Comparison of ENCODE assay signal across 13 mouse cellular contexts in the genomic region with DNA sequence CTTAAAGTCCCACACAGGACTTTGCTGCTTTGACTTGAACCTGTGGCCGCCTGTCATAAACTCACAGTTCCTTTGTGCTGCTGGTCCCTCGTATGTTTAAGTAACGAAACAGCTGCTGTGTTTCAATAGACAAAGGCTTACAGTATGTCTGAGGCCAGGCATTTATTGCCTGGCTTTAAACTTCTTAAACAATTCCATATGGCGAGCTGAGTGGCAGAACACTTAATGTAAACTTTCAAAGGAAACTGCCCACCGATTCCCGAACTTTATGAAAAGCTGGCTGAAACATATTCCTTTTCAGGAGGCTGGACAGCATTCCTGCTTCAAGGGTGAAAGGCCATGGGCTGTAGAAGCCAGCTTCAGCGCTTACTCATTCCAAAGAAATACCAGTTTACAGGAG. TPM values are rescaled to one million over a fixed set of nuclear protein-coding genes. Genes with fewer than 3 reads are reported as not detected.
DNase-seq lines count a peak whose midpoint lies in the region; ATAC-seq and TF ChIP-seq lines count a peak whose summit lies in the region.
"Had no signal": no experiment of that assay in that cellular context is flagged by ENCODE, and none has a peak within 500 bp of the region (broad histone marks: within the 10 kb centered on the region; RNA-seq: fewer than 3 reads in every experiment).

No protein-coding gene starts in this region.

- H3K4me2 ChIP-seq in heart, embryonic 14.5 days (ENCODE audit: low read length) = no peak overlapping the region
- peak overlapping the region; percentile 20; the same call in 1 of the 2 replicates for H3K4me2 ChIP-seq in lung, embryonic 16.5 days (ENCODE audit: low read depth, low read length)
- H3K4me2 ChIP-seq in intestine, embryonic 16.5 days (ENCODE audit: low read depth, low read length) = no peak overlapping the region
- H3K4me2 ChIP-seq in stomach, postnatal 0 days (replicated peaks; ENCODE audit: low read depth) = no peak overlapping the region

- no peak overlapping the region for H3K9ac ChIP-seq in heart, embryonic 14.5 days (ENCODE audit: low read length)
- H3K9ac ChIP-seq in lung, embryonic 16.5 days (ENCODE audit: low read length) = no peak overlapping the region
- H3K9ac ChIP-seq in intestine, embryonic 16.5 days (ENCODE audit: low read depth, low read length) = no peak overlapping the region
- H3K9ac ChIP-seq in stomach, postnatal 0 days (ENCODE audit: low read length) = no peak overlapping the region
- H3K9ac ChIP-seq: liver, embryonic 14.5 days had no signal

- no peak for ATAC-seq in heart, embryonic 14.5 days (ENCODE audit: insufficient number of reproducible peaks, insufficient read depth, low FRiP score, low read depth)
- ATAC-seq in lung, embryonic 16.5 days (ENCODE audit: low read depth) = peak; percentile 85
- peak; percentile 59; the same call in 1 of the 2 replicates for ATAC-seq in intestine, embryonic 16.5 days
- no peak for ATAC-seq in stomach, postnatal 0 days (ENCODE audit: low FRiP score, low TSS enrichment)
- ATAC-seq: hindbrain, embryonic 16.5 days had no signal

- H3K9me3 ChIP-seq in heart, embryonic 14.5 days (ENCODE audit: control insufficient read depth, low read length) = no peaks in the 10 kb centered on the region
- H3K9me3 ChIP-seq in lung, embryonic 16.5 days (ENCODE audit: control insufficient read depth, low read length) = no peaks in the 10 kb centered on the region
- no peaks in the 10 kb centered on the region for H3K9me3 ChIP-seq in intestine, embryonic 16.5 days (ENCODE audit: control insufficient read depth, low read length)
- H3K9me3 ChIP-seq in stomach, postnatal 0 days (ENCODE audit: control insufficient read depth, low read length) = no peaks in the 10 kb centered on the region

- intact Hi-C loops in heart, postnatal 14 days (cut with DNase I) = no loop called here

- H3K27ac ChIP-seq in heart, embryonic 14.5 days (replicated peaks in 1 of 2; ENCODE audit: control insufficient read depth in 1 of 2, insufficient read depth in 1 of 2, low read depth in 2 of 2, low read length in 2 of 2) = peak overlapping the region; percentile 70 to 76
- H3K27ac ChIP-seq in lung, embryonic 16.5 days (ENCODE audit: low read length) = peak overlapping the region; percentile 90
- peak overlapping the region; percentile 74 for H3K27ac ChIP-seq in intestine, embryonic 16.5 days (ENCODE audit: low read length)
- peak overlapping the region; percentile 58; the same call in 1 of the 2 replicates for H3K27ac ChIP-seq in stomach, postnatal 0 days (replicated peaks)
- H3K27ac ChIP-seq: liver, embryonic 14.5 days had no signal

- peaks cover 9 to 23% of the 10 kb centered on the region in 2 experiments for H3K4me1 ChIP-seq in heart, embryonic 14.5 days (ENCODE audit: control insufficient read depth in 2 of 2, insufficient read depth in 2 of 2, low read length in 2 of 2)
- peaks cover 47% of the 10 kb centered on the region for H3K4me1 ChIP-seq in lung, embryonic 16.5 days (replicated peaks; ENCODE audit: control insufficient read depth, insufficient read depth, low read length)
- H3K4me1 ChIP-seq in lung, adult 2 months (ENCODE audit: control insufficient read depth, insufficient read depth, low read length) = peaks cover 3% of the 10 kb centered on the region; the same call in 1 of the 2 replicates
- H3K4me1 ChIP-seq in intestine, embryonic 16.5 days (ENCODE audit: control insufficient read depth, insufficient read depth, low read length) = peaks cover 23% of the 10 kb centered on the region
- peaks cover 8% of the 10 kb centered on the region; the same call in 1 of the 2 replicates for H3K4me1 ChIP-seq in stomach, postnatal 0 days (replicated peaks; ENCODE audit: control insufficient read depth, insufficient read depth)

- DNase-seq in heart, postnatal 14 days = no peak
- DNase-seq in lung, adult 2 months = no peak
- DNase-seq in stomach, postnatal 0 days (ENCODE audit: low spot score) = no peak
- DNase-seq in cerebellum, postnatal 14 days = no peak
- no peak for DNase-seq in gastrocnemius, adult 18-20 months (ENCODE audit: low spot score)
- DNase-seq: right cerebral cortex, postnatal 25 days had no signal

- H3K36me3 ChIP-seq in heart, embryonic 14.5 days (ENCODE audit: control insufficient read depth, insufficient read depth, low read length) = no peaks in the 10 kb centered on the region
- H3K36me3 ChIP-seq in lung, embryonic 16.5 days (ENCODE audit: control insufficient read depth, insufficient read depth, low read length) = no peaks in the 10 kb centered on the region
- no peaks in the 10 kb centered on the region for H3K36me3 ChIP-seq in intestine, embryonic 16.5 days (ENCODE audit: control insufficient read depth, insufficient read depth, low read length)
- H3K36me3 ChIP-seq in stomach, postnatal 0 days (ENCODE audit: control insufficient read depth, insufficient read depth, low read length) = no peaks in the 10 kb centered on the region

- no peak for TF ChIP-seq CTCF in lung, adult 2 months (IDR thresholded peaks at IDR 0.05; ENCODE audit: insufficient read depth, low read length)
- no peak for TF ChIP-seq CTCF in stomach, postnatal 0 days (IDR thresholded peaks at IDR 0.05; ENCODE audit: low read depth)

- no peak for TF ChIP-seq POLR2A in lung, adult 2 months (IDR thresholded peaks at IDR 0.05; ENCODE audit: borderline replicate concordance, extremely low read depth, low read depth, low read length)

- no peak for TF ChIP-seq EP300 in stomach, postnatal 0 days (optimal IDR thresholded peaks at IDR 0.05)

- H3K4me3 ChIP-seq in heart, embryonic 14.5 days (ENCODE audit: control insufficient read depth in 1 of 2, insufficient read depth in 1 of 2, low read depth in 1 of 2, low read length in 2 of 2) = no peak overlapping the region
- no peak overlapping the region for H3K4me3 ChIP-seq in lung, embryonic 16.5 days (ENCODE audit: low read length)
- H3K4me3 ChIP-seq in lung, adult 2 months (replicated peaks; ENCODE audit: extremely low read depth, low read depth, low read length) = no peak overlapping the region
- H3K4me3 ChIP-seq in intestine, embryonic 16.5 days (ENCODE audit: low read length) = no peak overlapping the region
- H3K4me3 ChIP-seq in stomach, postnatal 0 days (ENCODE audit: low read depth, low read length) = no peak overlapping the region

- WGBS in heart, embryonic 14.5 days = 56% methylated on average over 7 of the region's 7 CpGs
- WGBS in lung, embryonic 16.5 days = 8% methylated on average over 7 of the region's 7 CpGs
- 55% methylated on average over 7 of the region's 7 CpGs for WGBS in lung, adult 2 months
- 19% methylated on average over 7 of the region's 7 CpGs for WGBS in intestine, embryonic 16.5 days
- 24% methylated on average over 7 of the region's 7 CpGs for WGBS in stomach, postnatal 0 days

- H3K27me3 ChIP-seq in heart, embryonic 14.5 days (ENCODE audit: control insufficient read depth, insufficient read depth, low read length) = no peaks in the 10 kb centered on the region
- H3K27me3 ChIP-seq in lung, embryonic 16.5 days (ENCODE audit: control insufficient read depth, insufficient read depth, low read depth, low read length) = no peaks in the 10 kb centered on the region
- H3K27me3 ChIP-seq in intestine, embryonic 16.5 days (replicated peaks; ENCODE audit: control insufficient read depth, insufficient read depth, low read length) = no peaks in the 10 kb centered on the region
- no peaks in the 10 kb centered on the region for H3K27me3 ChIP-seq in stomach, postnatal 0 days (ENCODE audit: control insufficient read depth, insufficient read depth, low read length)

RNA-seq across cellular contexts. Expression of gene 4930558K02Rik, which starts 37.5 kb away (rescaled TPM):
- polyA plus RNA-seq in heart, embryonic 14.5 days (2014; fragmentation: Nextera tagmentation; extraction: Ambion mirVana) = not detected in 2 replicates
- not detected for total RNA-seq in heart, postnatal 14 days (2021)
- not detected in 2 replicates for polyA plus RNA-seq in lung, embryonic 16.5 days (2015; fragmentation: Nextera tagmentation; extraction: Ambion mirVana)
- polyA plus RNA-seq in lung, adult 2 months (2012; rRNA removed) = not detected in 2 replicates
- polyA plus RNA-seq in intestine, embryonic 16.5 days (2015; fragmentation: Nextera tagmentation; extraction: Ambion mirVana) = not detected in 2 replicates
- not detected in 2 replicates for polyA plus RNA-seq in stomach, postnatal 0 days (2015; fragmentation: Nextera tagmentation; extraction: Ambion mirVana)
- total RNA-seq in gastrocnemius, adult 18-20 months (2021) = not detected
- total RNA-seq: common myeloid progenitor, adult 5-6 weeks had no signal
- polyA plus RNA-seq: brain, embryonic 14.5 days; liver, embryonic 14.5 days had no signal

RNA-seq across cellular contexts. Expression of gene Pigc, which starts 48.0 kb away (rescaled TPM):
- polyA plus RNA-seq in heart, embryonic 14.5 days (2014; fragmentation: Nextera tagmentation; extraction: Ambion mirVana) = 24.8 and 33.1 TPM in 2 replicates
- total RNA-seq in heart, postnatal 14 days (2021) = 10 to 100 TPM; 17.6 to 21.6 TPM
- 35.7 and 38.0 TPM in 2 replicates for polyA plus RNA-seq in lung, embryonic 16.5 days (2015; fragmentation: Nextera tagmentation; extraction: Ambion mirVana)
- polyA plus RNA-seq in lung, adult 2 months (2012; rRNA removed) = 12.8 and 21.7 TPM in 2 replicates
- polyA plus RNA-seq in intestine, embryonic 16.5 days (2015; fragmentation: Nextera tagmentation; extraction: Ambion mirVana) = 35.3 and 35.8 TPM in 2 replicates
- 29.5 and 29.9 TPM in 2 replicates for polyA plus RNA-seq in stomach, postnatal 0 days (2015; fragmentation: Nextera tagmentation; extraction: Ambion mirVana)
- total RNA-seq in gastrocnemius, adult 18-20 months (2021) = 10 to 100 TPM; 12.1 to 16.0 TPM

Comparison
In these comparisons a context has a peak if more than half of its experiments do, and no peak if none do; other contexts are left out.
1. ATAC-seq: peak in lung, embryonic 16.5 days (single experiment) and intestine, embryonic 16.5 days (single experiment); none in heart, embryonic 14.5 days (single experiment) and stomach, postnatal 0 days (single experiment).
2. Peak in every context shown above with its lines, with median percentiles within 50 percentile points of each other: H3K27ac ChIP-seq.